Mouse (Mus musculus) cerebellum, adult 2 months (tissue): ENCODE results near the gene Ifngr2. TPM values are rescaled to one million over a fixed set of nuclear protein-coding genes. Genes with fewer than 3 reads are reported as not detected.

Experiments used
- DNase-seq, 2 experiments: peaks; one replicate each; pipeline ENCODE4 v3.0.0; 2021
- H3K27ac ChIP-seq: fragments of 200-500 bp; 2 replicates; pipeline ENCODE4 v1.5.1; 2012; ENCODE audit warnings: low read length, control low read depth, inconsistent platforms; ENCODE audit not compliant: insufficient read depth
- H3K27me3 ChIP-seq: fragments of 200-500 bp; 2 replicates; pipeline ENCODE4 v1.6.1; 2012; ENCODE audit warnings: inconsistent platforms, mild to moderate bottlenecking, low read length, moderate library complexity; ENCODE audit not compliant: control insufficient read depth, insufficient read depth
- H3K4me1 ChIP-seq: fragments of 200-500 bp; 2 replicates; pipeline ENCODE4 v1.6.1; 2011; ENCODE audit warnings: low read length; ENCODE audit not compliant: control insufficient read depth, insufficient read depth
- H3K4me3 ChIP-seq: fragments of 200-500 bp; replicated peaks from 2 replicates; pipeline ENCODE3; 2011; ENCODE audit warnings: mild to moderate bottlenecking, low read depth, low read length, control low read depth; ENCODE audit not compliant: insufficient read depth
- CTCF ChIP-seq: fragments of 200-500 bp; IDR thresholded peaks from 2 replicates; pipeline ENCODE4 v1.5.1; 2011; ENCODE audit warnings: low read depth, mild to moderate bottlenecking, control low read depth, low read length, moderate library complexity, borderline replicate concordance; ENCODE audit not compliant: insufficient read depth
- POLR2A ChIP-seq: fragments of 200-500 bp; IDR thresholded peaks from 2 replicates; pipeline ENCODE4 v1.6.1; 2011; ENCODE audit warnings: low read length, control low read depth, borderline replicate concordance; ENCODE audit not compliant: insufficient read depth
- WGBS: fragments of 180-500 bp; shearing (Covaris S2); methylation state at CpG from one replicate; pipeline ENCODE4 v1.1.7; 2018; 5-methylcytosine and 5-hydroxymethylcytosine counted together
- polyA plus RNA-seq: library from polyadenylated mRNA; depleted of rRNA; stranded (reverse); fragments of >200 nt; gene quantifications from 2 replicates; pipeline ENCODE4 v1.2.3, GENCODE M21; 2012; rRNA removed

Gene Ifngr2
- polyA plus RNA-seq, result 33.9 and 34.5 TPM in 2 replicates

DNA sequence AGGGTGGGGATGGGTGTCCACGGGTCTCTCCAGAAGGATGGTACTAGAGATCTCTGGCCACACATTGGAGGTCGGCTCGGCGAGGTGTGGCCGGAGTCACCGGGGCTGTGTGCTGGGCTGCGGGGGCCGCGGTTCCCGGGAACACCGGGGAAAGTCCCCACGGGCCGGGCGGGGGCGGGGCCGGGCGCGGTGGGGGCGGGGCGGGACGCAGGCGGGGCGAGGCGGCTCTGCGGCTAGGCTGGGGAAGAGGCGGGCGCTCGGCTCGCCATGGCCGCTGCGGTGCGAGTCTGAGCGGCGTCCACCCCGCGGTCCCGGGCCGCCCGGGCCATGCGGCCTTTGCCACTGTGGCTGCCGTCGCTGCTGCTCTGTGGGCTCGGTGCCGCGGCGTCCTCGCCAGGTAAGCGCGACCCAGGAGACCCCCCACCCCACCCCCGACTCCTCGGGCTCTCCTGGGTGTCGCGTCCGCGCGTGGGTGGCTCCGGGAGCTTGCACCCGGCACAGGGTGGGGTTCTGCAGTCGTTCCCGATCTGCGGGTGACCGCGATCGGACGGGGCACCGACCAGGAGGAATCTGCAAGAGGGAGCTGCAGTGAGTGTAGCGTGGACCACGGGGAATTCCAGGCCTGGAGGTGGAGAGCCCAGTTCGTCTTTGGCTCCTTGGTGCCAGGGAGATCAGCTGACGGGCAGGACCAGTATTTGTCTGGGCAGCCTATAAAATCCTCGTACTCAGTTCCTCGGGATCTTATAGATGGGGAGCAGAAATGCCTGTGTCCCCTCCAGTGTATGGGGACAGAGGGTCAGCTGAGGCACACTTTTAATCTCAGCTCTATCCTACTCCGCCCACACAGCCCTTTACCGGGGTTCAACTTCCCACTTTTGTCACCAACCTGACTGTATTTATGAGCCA, at the start of gene Ifngr2:
TSS of gene Ifngr2 (plus strand) at position 237 of the 906 bp plus-strand sequence.
- Histone ChIP-seq H3K27ac (peak within 1 kb of the TSS; percentile 38), H3K4me3 (peak within 1 kb of the TSS; percentile 81), H3K4me1 (no peaks in the 10 kb centered on the region; the same call in 1 of the 2 replicates), H3K27me3 (no peaks in the 10 kb centered on the region)
- DNase-seq, result peak; percentile 66 to 74
- TF ChIP-seq CTCF (no peak), POLR2A (0 out of 2 replicates have a peak, but pooled peaks have one; percentile 45)
- WGBS, result 2% methylated on average over 56 of the region's 74 CpGs

DNA sequence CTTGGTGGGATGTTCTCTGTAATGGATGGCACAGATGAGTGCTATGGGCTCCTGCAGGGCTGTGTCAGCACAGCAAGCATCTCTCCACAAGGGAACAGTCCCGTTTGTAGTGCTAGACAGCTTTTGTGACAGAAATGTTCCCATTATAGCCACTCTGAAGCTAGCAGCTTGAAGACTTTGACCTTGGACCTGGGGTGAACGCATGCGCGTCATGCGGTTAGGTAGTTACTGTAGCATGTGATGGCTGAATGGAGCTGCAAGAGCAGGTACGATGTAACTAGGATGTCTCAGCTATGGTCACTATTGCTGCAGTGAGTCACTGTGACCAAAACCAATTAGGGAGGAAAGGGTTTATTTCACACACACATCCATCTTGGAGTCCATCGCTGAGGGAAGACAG, 48.8 kb upstream of the Ifngr2 start:
- H3K27me3 ChIP-seq, result no peaks in the 10 kb centered on the region
- 90% methylated on average over 7 of the region's 7 CpGs for whole genome bisulfite sequencing
- H3K4me3 ChIP-seq, result no peak overlapping the region
- no peak overlapping the region for H3K27ac ChIP-seq
- TF ChIP-seq POLR2A (no peak), CTCF (no peak)
- no peaks in the 10 kb centered on the region for H3K4me1 ChIP-seq
- DNase-seq, result no peak

DNA sequence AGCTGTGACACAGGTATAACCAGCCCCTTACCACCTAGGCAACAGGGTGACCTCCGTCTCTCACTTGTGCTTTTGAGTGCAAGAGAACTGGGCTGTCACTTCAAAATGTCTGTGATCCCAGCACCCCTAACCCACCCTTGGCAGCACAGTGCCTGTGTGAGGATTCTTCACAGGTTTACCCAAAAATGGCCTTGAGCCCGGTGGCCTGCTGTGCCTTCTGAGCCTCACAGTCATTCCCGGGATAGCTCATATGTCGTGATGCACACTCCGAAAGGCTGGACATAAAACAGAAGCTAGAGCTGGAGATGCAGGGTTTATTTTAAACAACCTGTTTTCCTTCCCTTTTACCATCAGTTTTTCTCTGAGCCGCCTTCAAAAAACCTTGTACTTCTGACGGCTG, 42.2 kb upstream of the Ifngr2 start:
- WGBS, result 28% methylated on average over 7 of the region's 7 CpGs
- peak; percentile 42 to 43 for DNase-seq

DNA sequence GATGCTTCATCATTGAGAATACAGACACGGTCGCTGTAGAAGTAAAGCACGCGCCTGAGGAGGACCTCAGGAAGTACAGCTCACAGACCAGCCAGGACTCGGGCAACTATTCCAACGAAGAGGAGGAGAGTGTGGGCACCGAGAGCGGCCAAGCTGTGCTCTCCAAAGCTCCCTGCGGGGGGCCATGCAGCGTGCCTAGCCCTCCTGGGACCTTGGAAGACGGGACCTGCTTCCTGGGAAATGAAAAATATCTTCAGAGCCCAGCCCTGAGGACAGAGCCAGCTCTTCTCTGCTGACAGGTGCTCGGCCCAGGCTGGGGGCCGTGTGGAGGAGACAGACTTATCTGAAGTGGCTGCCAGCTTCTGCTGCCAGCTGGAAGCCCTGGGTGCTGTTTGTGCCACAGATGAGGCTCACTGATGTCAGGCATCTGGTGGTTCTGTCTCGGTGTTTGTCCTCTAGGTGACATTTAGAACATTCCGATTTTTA, 41.7 kb upstream of the Ifngr2 start:
- DNase-seq, result peak; percentile 61 to 66
- WGBS, result 10% methylated on average over 15 of the region's 15 CpGs
- Histone ChIP-seq H3K27ac (peak overlapping the region; percentile 78), H3K4me3 (no peak overlapping the region), H3K27me3 (no peaks in the 10 kb centered on the region), H3K4me1 (peaks cover 33% of the 10 kb centered on the region)
- TF ChIP-seq POLR2A (no peak), CTCF (no peak)

More for the DNA sequence above, 42.2 kb upstream of the Ifngr2 start:
- no peak for TF ChIP-seq POLR2A
- no peak for TF ChIP-seq CTCF
- no peak overlapping the region for H3K4me3 ChIP-seq
- no peaks in the 10 kb centered on the region for H3K27me3 ChIP-seq
- H3K27ac ChIP-seq, result peak overlapping the region; percentile 78
- peaks cover 33% of the 10 kb centered on the region for H3K4me1 ChIP-seq

DNA sequence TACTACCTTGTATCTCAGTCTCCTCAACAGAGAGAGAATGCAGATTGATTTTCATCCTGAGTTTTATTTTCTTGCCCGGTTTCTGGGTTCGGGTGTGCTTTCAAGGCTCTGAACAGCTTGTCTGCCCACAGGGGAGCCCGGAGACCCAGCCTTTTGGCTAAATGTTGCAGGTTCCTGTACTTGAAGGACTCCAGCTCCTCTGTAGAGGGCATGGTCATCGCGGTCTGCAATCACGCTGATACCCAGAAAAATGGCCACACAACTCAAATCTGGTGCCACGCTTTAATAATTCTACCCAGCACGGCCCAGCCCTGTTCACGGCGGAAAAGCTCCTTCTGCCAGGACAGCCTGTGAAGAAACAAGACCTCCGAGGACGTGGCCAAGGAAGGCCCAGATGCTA, 40.5 kb upstream of the Ifngr2 start:
- TF ChIP-seq CTCF, result no peak
- TF ChIP-seq POLR2A, result no peak
- 23% methylated on average over 12 of the region's 12 CpGs for WGBS

DNA sequence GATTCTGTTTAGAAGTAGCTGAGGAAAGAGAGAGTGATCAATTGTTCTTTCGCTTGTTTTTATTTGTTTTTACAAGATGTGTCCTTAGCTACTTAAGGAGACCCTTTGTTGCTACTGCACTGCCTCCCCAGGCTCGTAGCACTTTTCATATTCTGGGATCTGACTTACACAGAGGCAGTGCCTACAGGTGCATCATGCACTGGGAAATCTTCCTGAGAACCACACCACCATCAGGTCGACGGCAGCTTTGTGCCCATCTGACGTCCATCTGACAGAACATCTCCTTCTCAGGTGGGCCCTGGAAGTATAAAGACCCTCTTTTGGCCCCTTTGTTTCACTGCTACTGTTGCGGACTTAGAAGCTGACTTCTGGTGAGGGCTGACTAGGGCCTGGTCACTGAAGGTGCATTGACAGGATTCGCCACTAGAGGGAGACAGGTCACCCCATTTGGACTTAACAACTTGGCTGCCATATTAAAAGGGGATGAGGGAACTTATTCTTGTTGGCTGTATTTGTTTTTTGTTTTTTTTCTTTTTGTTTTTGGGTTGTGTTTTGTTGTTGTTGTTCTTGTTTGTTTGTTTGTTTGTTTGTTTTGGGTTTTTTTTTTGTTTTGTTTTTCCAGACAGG, 34.6 kb upstream of the Ifngr2 start:
- Histone ChIP-seq H3K27me3 (no peaks in the 10 kb centered on the region), H3K27ac (no peak overlapping the region), H3K4me3 (no peak overlapping the region), H3K4me1 (no peaks in the 10 kb centered on the region)
- TF ChIP-seq POLR2A (no peak), CTCF (peak; percentile 89)
- peak; percentile 68 to 82 for DNase-seq
- 33% methylated on average over 7 of the region's 7 CpGs for WGBS

More for the DNA sequence above, 40.5 kb upstream of the Ifngr2 start:
- no peaks in the 10 kb centered on the region for H3K27me3 ChIP-seq
- peak; percentile 33 to 46 for DNase-seq
- no peak overlapping the region for H3K4me3 ChIP-seq
- 0 out of 2 replicates have a peak overlapping the region, but pooled peaks have one; percentile 29 for H3K27ac ChIP-seq
- H3K4me1 ChIP-seq, result peaks cover 33% of the 10 kb centered on the region

DNA sequence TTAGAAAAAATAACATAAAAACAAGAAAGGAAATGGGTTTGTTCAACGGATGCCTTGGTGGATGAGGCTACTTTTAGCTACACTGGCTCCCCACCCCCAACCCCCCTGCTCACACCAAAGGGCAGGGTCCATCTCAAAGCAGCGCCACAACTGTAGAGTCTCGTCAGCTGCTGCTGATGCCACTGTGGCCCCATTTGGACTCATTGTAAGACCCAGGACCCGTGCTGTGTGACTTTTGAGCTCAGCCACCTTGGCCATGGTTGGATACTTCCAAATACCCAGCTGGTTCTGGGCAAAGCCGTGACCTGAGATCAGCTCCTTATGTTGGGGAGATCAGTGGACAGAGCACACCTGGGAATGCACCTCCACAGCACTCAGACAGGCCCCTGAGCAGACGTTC, 33.8 kb upstream of the Ifngr2 start:
- H3K4me3 ChIP-seq, result no peak overlapping the region
- H3K27ac ChIP-seq, result no peak overlapping the region
- TF ChIP-seq CTCF, result no peak
- no peak for TF ChIP-seq POLR2A
- H3K27me3 ChIP-seq, result no peaks in the 10 kb centered on the region
- no peak for DNase-seq
- WGBS, result 89% methylated on average over 6 of the region's 6 CpGs
- no peaks in the 10 kb centered on the region for H3K4me1 ChIP-seq

DNA sequence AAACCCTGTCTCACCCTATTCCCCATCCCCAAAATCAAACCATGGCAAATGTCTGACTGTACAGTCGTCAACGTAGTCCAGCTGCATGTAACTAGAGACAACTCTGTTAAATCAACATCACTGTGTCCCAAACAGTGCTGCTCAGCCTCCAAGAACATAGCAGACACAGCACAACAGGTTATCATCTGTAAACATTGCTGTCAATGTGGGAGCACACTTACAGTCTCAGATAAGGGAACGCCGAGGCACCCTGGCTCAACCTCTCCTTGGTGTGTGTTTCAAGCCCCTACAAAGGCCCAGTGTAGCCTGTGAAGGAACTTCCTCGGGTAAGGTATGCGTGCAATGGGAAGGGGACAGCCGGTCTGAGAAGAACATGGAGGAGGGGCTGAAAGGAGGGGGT, 29.9 kb upstream of the Ifngr2 start:
- DNase-seq, result no peak
- TF ChIP-seq CTCF, result no peak
- no peak for TF ChIP-seq POLR2A

More for the DNA sequence above, 29.9 kb upstream of the Ifngr2 start:
- Histone ChIP-seq H3K27ac (no peak overlapping the region), H3K27me3 (no peaks in the 10 kb centered on the region), H3K4me1 (no peaks in the 10 kb centered on the region), H3K4me3 (no peak overlapping the region)
- 88% methylated on average over 7 of the region's 7 CpGs for WGBS
